Mouse (Mus musculus): ENCODE measurements around the gene Zyx.

Zyx gene

DNA sequence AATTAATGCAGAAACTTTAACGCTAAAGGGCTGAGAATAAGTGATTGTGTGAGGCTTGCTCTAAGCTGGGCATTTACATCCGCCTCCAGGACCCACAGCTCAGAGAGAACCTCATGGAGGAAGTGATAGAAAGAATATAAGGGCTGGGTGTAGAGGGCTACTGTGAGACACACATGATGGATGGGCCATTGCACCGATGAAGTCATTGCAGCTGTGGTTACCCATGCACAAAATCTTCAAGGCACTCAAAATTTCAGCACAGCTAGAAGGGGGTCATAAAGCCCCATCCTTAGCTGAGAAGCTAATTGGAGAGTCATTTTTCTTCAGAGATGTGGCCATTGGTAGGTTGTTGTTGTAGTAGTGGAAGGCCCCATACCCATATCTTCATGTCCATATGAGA is 48.9 kb downstream of the Zyx start:
- DNase-seq (ENCODE audit: low read depth, low spot score) = no peak

DNA sequence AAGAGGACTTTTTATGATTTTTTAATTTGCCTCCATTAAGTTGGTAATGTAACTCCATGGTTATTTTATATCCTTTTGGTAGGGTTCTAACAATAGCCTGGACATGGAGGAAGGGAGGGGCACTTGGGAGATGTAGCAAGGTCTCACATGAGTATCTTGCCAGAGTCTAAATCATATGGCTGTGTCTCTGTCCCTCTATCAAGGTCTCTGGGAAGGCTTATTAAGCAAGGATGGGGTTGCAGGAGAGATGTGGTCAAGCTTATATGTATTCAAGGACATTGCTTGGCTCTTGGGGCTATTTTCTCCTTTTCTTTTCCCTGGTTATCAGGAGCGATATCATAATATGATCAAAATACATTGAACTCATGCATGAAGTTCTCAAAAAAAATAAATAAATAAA is 49.6 kb downstream of the Zyx start:
- DNase-seq (ENCODE audit: low read depth, low spot score) = no peak

DNA sequence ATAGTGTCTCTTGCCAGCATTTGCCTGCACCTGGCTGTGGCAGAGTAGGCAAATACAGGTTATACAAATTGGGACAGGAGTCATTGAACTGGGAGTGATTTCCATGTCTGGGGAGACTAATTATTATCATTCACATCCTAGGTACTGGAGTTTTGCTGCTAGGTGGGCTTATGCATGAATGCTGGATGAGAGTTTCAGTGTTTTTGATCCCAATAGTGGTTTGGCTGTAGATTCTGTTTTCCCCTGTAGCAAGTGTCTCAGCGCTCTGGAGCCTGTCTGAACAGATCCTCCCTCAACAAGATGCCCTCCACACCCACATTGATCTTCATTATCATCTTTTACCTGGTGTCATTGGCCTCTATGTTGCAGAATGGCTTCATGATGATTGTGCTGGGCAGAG is 50.5 kb downstream of the Zyx start, which contains the start of gene Tas2r143:
Gene Tas2r143, plus strand, starts transcription at position 301 of the 400 bp plus-strand sequence.
- DNase-seq (ENCODE audit: low read depth, low spot score) = no peak

DNA sequence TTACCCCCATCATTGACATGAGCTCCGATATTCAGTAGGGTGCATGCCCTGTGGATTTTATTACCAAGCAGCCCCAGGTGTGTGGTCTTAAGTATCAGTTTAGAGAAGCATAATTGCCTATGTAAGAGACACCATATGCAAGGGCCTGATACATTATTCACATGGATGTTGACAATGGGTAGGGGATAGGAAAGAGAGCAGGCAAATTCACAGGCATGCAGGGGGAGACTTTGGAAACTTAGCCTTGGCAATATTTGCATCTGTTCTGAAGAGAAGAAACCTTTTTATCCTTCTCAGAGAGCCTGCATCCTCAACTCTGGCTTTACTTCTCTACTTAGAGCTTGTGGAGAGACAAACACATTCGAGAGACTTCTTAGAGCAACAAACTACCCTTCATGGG is 55.7 kb downstream of the Zyx start, which contains the start of gene Tas2r135:
Gene Tas2r135, plus strand, starts transcription at position 301 of the 400 bp plus-strand sequence.
- no peak for DNase-seq (ENCODE audit: low read depth, low spot score)
